Mouse (Mus musculus) neural tube, embryonic 14.5 days (tissue): ENCODE results near the gene Foxf2. TPM values are rescaled to one million over a fixed set of nuclear protein-coding genes. Genes with fewer than 3 reads are reported as not detected.

ENCODE experiments used
- ATAC-seq: fragments of 200-750 bp; cut with Nextera tagmentation; 2 replicates; pipeline ENCODE4 v1.8.0; 2017; ENCODE audit warnings: low read depth, mild to moderate bottlenecking, moderate TSS enrichment, moderate library complexity
- H3K27ac ChIP-seq: fragments of 300-500 bp; sonication (generic); 2 replicates; pipeline ENCODE4 v1.5.1; 2014; ENCODE audit warnings: low read depth, mild to moderate bottlenecking, control low read depth, low read length, moderate library complexity, mixed read lengths
- H3K27me3 ChIP-seq: fragments of 300-500 bp; sonication (generic); 2 replicates; pipeline ENCODE4 v1.6.1; 2014; ENCODE audit warnings: low read length; ENCODE audit not compliant: control insufficient read depth, insufficient read depth
- H3K36me3 ChIP-seq: fragments of 300-500 bp; sonication (generic); 2 replicates; pipeline ENCODE4 v1.6.1; 2014; ENCODE audit warnings: low read length, mixed read lengths; ENCODE audit not compliant: control insufficient read depth, insufficient read depth
- H3K4me1 ChIP-seq: fragments of 300-500 bp; sonication (generic); 2 replicates; pipeline ENCODE4 v1.6.1; 2014; ENCODE audit warnings: low read length; ENCODE audit not compliant: control insufficient read depth, insufficient read depth
- H3K4me2 ChIP-seq: fragments of 300-500 bp; sonication (generic); 2 replicates; pipeline ENCODE4 v1.6.1; 2014; ENCODE audit warnings: mild to moderate bottlenecking, low read depth, low read length, control low read depth
- H3K4me3 ChIP-seq: fragments of 300-500 bp; sonication (generic); 2 replicates; pipeline ENCODE4 v1.5.1; 2014; ENCODE audit warnings: low read depth, low read length, control low read depth, mixed read lengths
- H3K9ac ChIP-seq: fragments of 300-500 bp; sonication (generic); replicated peaks from 2 replicates; pipeline ENCODE4 v1.6.1; 2014; ENCODE audit warnings: low read depth, mild to moderate bottlenecking, control low read depth, low read length, mixed read lengths
- H3K9me3 ChIP-seq: fragments of 300-500 bp; sonication (generic); 2 replicates; pipeline ENCODE4 v1.6.1; 2016; ENCODE audit warnings: low read length; ENCODE audit not compliant: control insufficient read depth
- WGBS: fragments of 180-500 bp; shearing (Covaris S2); extraction: QIAGEN DNeasy Blood & Tissue Kit; methylation state at CpG from one replicate; pipeline ENCODE4 v1.1.7; 2014; 5-methylcytosine and 5-hydroxymethylcytosine counted together
- polyA plus RNA-seq: library from polyadenylated mRNA; unstranded; fragments of >200 nt; fragmentation: Nextera tagmentation; extraction: Ambion mirVana; gene quantifications from 2 replicates; pipeline ENCODE4 v1.2.1, GENCODE M21; 2014

Foxf2 gene
- polyA plus RNA-seq, 1 experiment from 2014 or later = 3.4 TPM

- Histone ChIP-seq H3K27me3 (peaks cover 56% of the 10 kb centered on the region), H3K9ac (peak overlapping the region; percentile 25; the same call in 1 of the 2 replicates), H3K4me2 (peak overlapping the region; percentile 44; the same call in 1 of the 2 replicates), H3K9me3 (no peaks in the 10 kb centered on the region), H3K36me3 (no peaks in the 10 kb centered on the region), H3K4me1 (peaks cover 17% of the 10 kb centered on the region; the same call in 1 of the 2 replicates), H3K27ac (no peak overlapping the region), H3K4me3 (peak overlapping the region; percentile 27; the same call in 1 of the 2 replicates)
- 8% methylated on average over 12 of the region's 12 CpGs for WGBS
- ATAC-seq = no peak
These were observed 4.4 kb downstream of the Foxf2 start for GRCm38 (mm10) chr13:31630051-31630450.

- H3K4me1 ChIP-seq = peaks cover 14% of the 10 kb centered on the region; the same call in 1 of the 2 replicates
- WGBS = 4% methylated on average over 10 of the region's 10 CpGs
- no peak overlapping the region for H3K4me2 ChIP-seq
- no peak overlapping the region for H3K4me3 ChIP-seq
- peaks cover 54% of the 10 kb centered on the region for H3K27me3 ChIP-seq
- no peaks in the 10 kb centered on the region for H3K9me3 ChIP-seq
- ATAC-seq = no peak
- no peak overlapping the region for H3K27ac ChIP-seq
- no peak overlapping the region for H3K9ac ChIP-seq
- no peaks in the 10 kb centered on the region for H3K36me3 ChIP-seq
These were observed 4.9 kb downstream of the Foxf2 start for GRCm38 (mm10) chr13:31630551-31630950.

GRCm38 (mm10) chr13:31631291-31631690 lies 5.7 kb downstream of the Foxf2 start:
- Histone ChIP-seq H3K27ac (no peak overlapping the region), H3K4me3 (no peak overlapping the region), H3K9me3 (no peaks in the 10 kb centered on the region), H3K36me3 (no peaks in the 10 kb centered on the region), H3K4me2 (no peak overlapping the region), H3K27me3 (peaks cover 50% of the 10 kb centered on the region), H3K9ac (no peak overlapping the region), H3K4me1 (peaks cover 6% of the 10 kb centered on the region; the same call in 1 of the 2 replicates)
- no peak for ATAC-seq
- 13% methylated on average over 3 of the region's 3 CpGs for WGBS

- Histone ChIP-seq H3K4me3 (no peak overlapping the region), H3K4me1 (peaks cover 5% of the 10 kb centered on the region; the same call in 1 of the 2 replicates), H3K9ac (no peak overlapping the region), H3K4me2 (no peak overlapping the region), H3K9me3 (no peaks in the 10 kb centered on the region), H3K27me3 (peaks cover 43% of the 10 kb centered on the region), H3K27ac (no peak overlapping the region), H3K36me3 (no peaks in the 10 kb centered on the region)
- peak; percentile 45; the same call in 1 of the 2 replicates for ATAC-seq
- WGBS = under 1% methylated on average over 13 of the region's 13 CpGs
These were observed 6.8 kb downstream of the Foxf2 start for GRCm38 (mm10) chr13:31632450-31632849.

- Histone ChIP-seq H3K9ac (no peak overlapping the region), H3K36me3 (no peaks in the 10 kb centered on the region), H3K27me3 (peaks cover 39% of the 10 kb centered on the region), H3K4me2 (no peak overlapping the region), H3K9me3 (no peaks in the 10 kb centered on the region), H3K4me1 (peaks cover 5% of the 10 kb centered on the region; the same call in 1 of the 2 replicates), H3K4me3 (no peak overlapping the region), H3K27ac (no peak overlapping the region)
- no peak for ATAC-seq
- 83% methylated on average over 4 of the region's 4 CpGs for WGBS
These were observed 7.6 kb downstream of the Foxf2 start for GRCm38 (mm10) chr13:31633259-31633658.

- Histone ChIP-seq H3K9ac (no peak overlapping the region), H3K4me2 (no peak overlapping the region), H3K27ac (no peak overlapping the region), H3K36me3 (no peaks in the 10 kb centered on the region), H3K4me1 (no peaks in the 10 kb centered on the region), H3K9me3 (no peaks in the 10 kb centered on the region), H3K4me3 (no peak overlapping the region), H3K27me3 (peaks cover 16% of the 10 kb centered on the region)
- 65% methylated on average over 4 of the region's 4 CpGs for WGBS
- ATAC-seq = no peak
These were observed 9.9 kb downstream of the Foxf2 start for GRCm38 (mm10) chr13:31635546-31635945.

GRCm38 (mm10) chr13:31641517-31641916 lies 15.9 kb downstream of the Foxf2 start:
- ATAC-seq = no peak

GRCm38 (mm10) chr13:31652131-31652745 lies 26.6 kb downstream of the Foxf2 start:
- H3K27ac ChIP-seq = no peak overlapping the region
- no peaks in the 10 kb centered on the region for H3K4me1 ChIP-seq
- ATAC-seq = no peak
- no peak overlapping the region for H3K4me2 ChIP-seq
- H3K36me3 ChIP-seq = no peaks in the 10 kb centered on the region
- H3K4me3 ChIP-seq = no peak overlapping the region
- no peak overlapping the region for H3K9ac ChIP-seq
- H3K9me3 ChIP-seq = no peaks in the 10 kb centered on the region
- no peaks in the 10 kb centered on the region for H3K27me3 ChIP-seq
- WGBS = 84% methylated on average over 19 of the region's 20 CpGs

More at GRCm38 (mm10) chr13:31641517-31641916, 15.9 kb downstream of the Foxf2 start:
- no peaks in the 10 kb centered on the region for H3K27me3 ChIP-seq
- 99% methylated on average over 5 of the region's 5 CpGs for WGBS
- H3K9ac ChIP-seq = no peak overlapping the region
- no peak overlapping the region for H3K4me2 ChIP-seq
- H3K27ac ChIP-seq = no peak overlapping the region
- no peak overlapping the region for H3K4me3 ChIP-seq
- H3K36me3 ChIP-seq = no peaks in the 10 kb centered on the region
- no peaks in the 10 kb centered on the region for H3K4me1 ChIP-seq
- no peaks in the 10 kb centered on the region for H3K9me3 ChIP-seq

- H3K4me3 ChIP-seq = no peak overlapping the region
- no peaks in the 10 kb centered on the region for H3K36me3 ChIP-seq
- no peak overlapping the region for H3K4me2 ChIP-seq
- no peaks in the 10 kb centered on the region for H3K9me3 ChIP-seq
- H3K9ac ChIP-seq = no peak overlapping the region
- H3K27me3 ChIP-seq = no peaks in the 10 kb centered on the region
- no peak for ATAC-seq
- no peak overlapping the region for H3K27ac ChIP-seq
- H3K4me1 ChIP-seq = no peaks in the 10 kb centered on the region
- 63% methylated on average over 4 of the region's 4 CpGs for WGBS
These were observed 30.6 kb downstream of the Foxf2 start for GRCm38 (mm10) chr13:31656249-31656648.
